Mouse (Mus musculus) cerebellum, adult 18-20 months (tissue): ENCODE measurements at regions not wholly inside any gene's neighbourhood (a gene's known extent, or its start where the extent isn't known, plus 50 kb on each side); places are given as distances from the start of the nearest gene placed in this dataset.

ENCODE experiments used
- DNase-seq, 2 experiments: peaks; one replicate each; pipeline ENCODE4 v3.0.0; 2021

DNA sequence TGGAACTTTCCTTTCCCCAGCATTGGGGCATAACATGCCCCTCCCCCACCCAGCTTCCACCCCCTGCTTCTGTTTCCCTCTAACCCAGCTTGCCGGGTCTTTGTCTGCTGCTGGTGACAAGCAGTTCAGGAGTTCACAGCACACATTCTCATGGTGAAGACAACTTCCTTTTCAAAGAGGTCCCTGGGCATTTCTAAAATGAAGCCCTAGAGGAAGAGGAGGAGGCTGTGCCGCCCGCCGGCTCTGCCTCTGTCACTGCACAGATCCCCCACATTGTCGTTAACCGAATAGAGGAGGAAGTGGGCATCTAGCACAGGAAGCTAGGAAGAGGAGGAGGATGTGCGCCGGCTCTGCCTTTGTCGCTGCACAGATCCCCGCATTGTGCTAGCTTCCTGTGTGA lies 201.4 kb downstream of the Enc1 start:
- no peak for DNase-seq

DNA sequence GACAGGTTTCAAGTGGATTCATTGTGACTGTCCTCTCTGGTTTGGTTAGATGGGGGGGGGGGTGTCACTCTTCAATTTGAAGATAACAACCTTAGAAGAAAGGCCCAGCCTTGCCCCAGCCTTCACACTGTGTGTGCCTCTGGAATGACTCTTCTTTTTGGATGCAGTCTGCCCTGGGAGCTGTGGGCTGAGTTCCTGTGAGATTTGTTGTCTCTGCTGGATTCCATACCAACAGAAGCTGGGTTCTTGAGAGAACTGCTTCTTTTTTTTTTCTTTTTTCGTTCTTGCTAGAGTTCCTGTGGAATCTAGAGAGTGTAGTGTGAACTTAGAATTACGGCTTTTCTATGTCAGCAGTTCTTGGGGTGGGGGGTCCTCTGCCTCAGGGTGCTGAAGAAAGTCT lies 200.9 kb downstream of the Enc1 start:
- DNase-seq: no peak

- no peak for DNase-seq
These were observed 198.5 kb downstream of the Enc1 start for GRCm38 (mm10) chr13:97439216-97439979.

DNA sequence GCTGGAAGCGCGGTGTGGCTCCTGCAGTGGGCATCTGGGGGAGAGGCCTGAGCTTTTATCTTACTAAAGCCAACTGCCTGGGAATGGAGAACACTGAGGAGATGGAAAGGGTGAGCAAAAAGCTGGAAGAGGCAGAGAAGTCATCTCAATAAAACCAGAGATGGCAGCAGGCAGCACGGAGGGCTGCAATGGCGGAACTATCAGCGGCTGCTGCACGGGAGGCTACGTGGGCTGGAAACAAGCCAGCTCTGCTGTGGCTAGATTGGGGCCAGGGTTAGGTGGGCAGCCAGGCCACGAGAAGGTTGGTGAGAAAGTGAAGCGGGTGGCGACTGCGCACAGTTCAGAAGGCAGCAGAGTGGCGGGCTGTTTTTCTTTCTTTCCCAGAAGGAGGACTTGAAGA lies 197.8 kb downstream of the Enc1 start:
- DNase-seq: no peak

DNA sequence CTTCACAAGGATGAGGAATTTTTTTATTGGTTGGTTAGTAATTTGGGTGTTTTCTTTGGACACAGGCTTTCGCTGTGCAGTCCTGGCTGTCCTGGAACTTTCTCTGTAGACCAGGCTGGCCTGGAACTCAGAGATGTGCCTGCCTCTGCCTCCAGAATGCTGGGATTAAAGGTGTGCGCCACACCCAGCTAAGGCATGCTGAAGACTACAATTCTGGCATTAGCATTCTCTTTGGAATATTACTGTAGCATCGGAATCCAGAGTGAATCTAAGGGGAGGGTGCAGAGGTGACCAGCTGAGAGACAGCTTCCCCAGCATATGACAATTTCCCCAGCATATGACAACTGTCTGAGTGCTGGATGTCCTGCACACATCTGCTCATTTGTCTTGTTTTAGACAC lies 197.4 kb downstream of the Enc1 start:
- DNase-seq: no peak

DNA sequence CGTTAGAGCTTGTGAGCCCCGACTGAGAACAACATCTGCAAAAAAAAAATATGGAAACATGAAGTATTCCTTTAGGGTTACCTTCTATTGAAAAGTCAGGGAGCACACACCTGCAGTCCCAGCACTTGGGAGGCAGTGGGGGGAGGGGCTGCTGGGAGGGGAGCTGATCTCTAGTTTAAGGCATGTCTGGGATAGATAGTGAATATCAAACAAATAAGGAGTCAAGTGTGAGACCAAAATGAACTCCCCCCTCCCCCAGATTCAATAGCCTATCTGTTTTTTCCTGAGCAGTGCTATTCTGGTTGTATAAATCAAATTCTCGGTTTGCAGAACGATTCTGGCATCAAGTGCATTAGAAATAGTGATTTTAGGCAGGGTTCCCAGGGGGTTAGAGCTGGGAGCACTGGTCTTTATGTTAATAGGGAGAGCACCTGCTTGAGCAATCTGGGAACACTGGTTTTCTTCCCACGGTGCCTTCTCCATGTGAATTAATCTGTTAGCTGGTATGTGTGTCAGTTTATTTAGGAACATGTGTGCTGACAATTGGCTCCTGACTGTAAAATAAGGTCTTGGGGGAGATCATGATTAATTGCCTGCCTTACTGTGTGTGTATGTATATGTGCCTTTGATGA lies 195.9 kb downstream of the Enc1 start:
- DNase-seq: no peak

DNA sequence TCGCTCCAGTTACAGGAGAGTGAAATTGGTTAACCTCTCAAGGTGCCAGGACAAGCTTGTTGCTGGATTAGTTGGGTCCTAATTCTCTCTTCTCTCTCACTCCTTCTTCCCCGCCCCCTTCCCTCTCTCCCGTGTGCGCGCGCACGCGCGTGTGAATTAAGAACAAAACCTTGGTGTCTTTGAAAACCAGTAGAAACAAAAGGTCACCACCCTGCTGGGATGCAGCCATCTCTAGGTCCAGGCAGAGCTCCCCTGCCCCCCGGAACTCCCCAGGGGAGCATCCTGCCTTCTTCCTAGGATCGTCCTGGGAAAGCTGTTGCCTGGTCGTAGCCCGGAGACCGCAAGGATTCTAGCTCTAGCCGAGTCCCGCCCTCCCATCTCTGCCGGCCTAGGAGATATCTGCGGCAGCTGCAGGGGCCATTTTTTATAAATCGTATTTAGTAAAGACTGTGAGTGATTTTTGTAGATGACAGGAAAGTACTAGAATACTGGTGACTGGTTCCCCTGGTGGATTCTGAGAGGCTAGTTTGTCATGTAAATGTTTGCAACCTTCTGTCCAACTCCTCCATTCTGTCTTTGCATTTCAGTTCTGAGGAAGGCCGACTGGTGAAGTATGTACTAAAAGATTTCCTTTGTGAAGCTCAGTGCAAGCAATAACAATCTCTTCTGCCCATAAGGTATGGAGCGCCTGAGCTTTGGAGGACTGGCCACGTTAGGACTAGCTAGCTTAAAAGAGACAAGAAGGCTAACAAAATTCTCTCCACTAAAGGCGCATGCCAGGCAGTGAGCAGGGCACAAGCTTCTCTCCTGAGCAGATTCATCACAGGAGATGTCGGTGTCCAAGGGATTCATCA lies 195.2 kb downstream of the Enc1 start:
- DNase-seq: peak in 1 of 2 experiments; percentile 3

GRCm38 (mm10) chr13:97434961-97435864 lies 194.3 kb downstream of the Enc1 start:
- DNase-seq: no peak

DNA sequence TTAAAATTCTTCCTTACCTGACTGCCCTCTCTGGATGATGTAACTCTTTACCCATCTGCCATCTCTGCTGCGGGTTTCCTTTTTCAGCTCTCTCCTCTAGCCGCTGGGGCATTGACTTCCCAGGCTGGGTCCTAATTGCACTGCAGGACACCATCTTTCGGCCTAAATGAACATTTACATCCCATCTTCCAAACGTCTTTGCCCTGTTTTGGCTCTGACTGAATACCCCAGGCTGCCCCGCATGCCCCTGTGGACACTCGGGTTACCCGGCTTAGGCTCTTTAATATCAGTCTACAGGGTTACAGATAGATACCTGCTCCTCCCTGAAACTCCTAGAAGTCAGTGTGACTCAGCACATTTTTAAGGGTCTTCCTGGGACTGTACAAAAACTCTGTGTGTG lies 193.3 kb downstream of the Enc1 start:
- DNase-seq: no peak

DNA sequence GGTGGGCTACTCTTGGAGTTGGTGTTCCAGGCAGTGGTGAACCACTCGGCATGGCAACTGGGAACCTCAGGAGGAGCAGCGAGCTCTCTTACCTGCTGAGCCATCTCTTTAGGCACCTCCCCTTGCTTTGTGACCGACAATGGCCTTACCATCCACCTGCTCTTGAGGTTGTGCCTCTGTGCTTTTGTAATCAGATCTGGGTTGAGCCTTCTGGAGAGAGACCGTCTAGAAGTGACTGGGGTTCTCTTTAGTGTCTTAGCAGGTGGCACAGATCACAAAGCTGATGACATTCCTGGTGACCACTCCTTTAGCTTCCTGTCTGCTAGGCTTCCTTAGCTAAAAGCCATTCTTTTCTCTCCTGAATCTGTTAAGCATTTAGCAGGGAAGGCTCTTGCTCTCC lies 191.7 kb downstream of the Enc1 start:
- no peak for DNase-seq

DNA sequence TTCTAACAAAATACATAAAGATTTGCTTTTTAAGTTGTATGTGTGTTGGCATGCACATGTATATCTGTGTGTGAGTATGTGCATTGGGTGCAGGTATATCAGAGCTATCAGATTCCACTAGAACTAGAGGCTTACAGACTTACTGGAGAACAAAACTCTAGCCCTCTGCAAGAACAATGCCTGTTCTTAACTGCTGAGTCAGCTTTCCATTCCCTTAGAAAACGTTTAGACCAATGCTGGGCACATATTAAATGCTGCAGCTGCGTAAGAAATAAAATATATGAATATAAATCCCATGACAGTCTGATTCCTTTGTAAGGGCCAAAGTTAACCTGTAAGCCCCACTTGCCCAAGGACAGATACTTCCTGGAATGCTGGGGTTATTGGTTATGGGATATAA lies 190.0 kb downstream of the Enc1 start:
- no peak for DNase-seq

DNA sequence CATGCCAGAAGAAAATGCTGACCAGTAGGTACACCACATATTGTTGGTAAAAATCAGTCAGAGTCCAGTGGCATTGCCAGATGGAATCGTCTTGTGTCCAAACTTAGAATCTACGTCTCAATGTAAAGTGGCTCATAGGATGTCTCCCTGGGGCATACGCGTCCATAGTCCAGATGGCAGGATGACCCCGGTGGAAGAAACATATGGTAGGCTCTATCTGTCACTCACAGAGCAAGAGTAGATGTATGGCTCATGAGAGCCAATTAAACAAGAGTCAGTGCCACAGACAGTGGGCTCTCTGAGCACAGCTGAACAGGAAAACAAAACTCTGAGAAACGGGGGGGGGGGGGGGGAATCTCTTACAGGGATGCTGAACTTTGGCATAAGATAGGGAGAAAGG lies 187.3 kb downstream of the Enc1 start:
- no peak for DNase-seq

DNA sequence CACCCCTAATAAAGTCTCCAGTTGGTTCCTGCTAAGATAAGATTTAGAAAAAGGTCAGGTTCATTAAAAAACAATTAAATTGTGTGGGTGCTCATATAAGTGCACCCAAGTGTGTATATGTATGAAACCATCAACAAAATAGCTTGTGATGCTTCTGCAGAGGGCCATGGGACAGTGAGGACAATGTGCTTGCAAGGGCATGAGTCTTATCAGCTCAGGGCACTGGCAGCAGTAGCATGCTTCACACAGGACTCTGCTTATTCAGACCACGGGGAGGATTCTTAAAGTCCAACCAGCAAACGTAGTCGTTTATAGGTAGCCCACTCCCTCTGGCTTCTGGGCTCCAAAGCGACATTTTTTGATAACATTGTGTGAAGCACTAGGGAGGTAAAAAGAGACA lies 186.6 kb downstream of the Enc1 start:
- no peak for DNase-seq

DNA sequence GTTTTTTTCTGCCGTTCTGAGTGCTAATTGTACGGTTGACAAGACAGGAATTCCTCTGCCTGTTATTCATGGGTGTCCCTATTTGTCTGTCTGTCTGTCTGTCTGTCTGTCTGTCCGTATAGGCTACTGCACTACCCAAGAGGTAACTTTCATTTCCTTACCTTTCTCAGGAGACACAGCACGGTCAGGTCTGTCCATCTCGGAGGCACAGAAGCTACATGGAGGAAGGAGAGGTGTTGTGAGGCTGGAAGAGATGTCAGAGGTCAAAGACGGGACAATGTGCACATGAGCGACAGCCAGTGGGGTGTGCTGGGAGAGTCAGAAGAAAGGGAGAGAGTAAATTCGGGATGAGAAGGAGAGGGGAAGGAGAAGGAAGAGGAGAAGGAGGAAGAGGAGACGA lies 184.8 kb downstream of the Enc1 start:
- no peak for DNase-seq

GRCm38 (mm10) chr13:97423911-97424310 lies 183.0 kb downstream of the Enc1 start:
- no peak for DNase-seq

DNA sequence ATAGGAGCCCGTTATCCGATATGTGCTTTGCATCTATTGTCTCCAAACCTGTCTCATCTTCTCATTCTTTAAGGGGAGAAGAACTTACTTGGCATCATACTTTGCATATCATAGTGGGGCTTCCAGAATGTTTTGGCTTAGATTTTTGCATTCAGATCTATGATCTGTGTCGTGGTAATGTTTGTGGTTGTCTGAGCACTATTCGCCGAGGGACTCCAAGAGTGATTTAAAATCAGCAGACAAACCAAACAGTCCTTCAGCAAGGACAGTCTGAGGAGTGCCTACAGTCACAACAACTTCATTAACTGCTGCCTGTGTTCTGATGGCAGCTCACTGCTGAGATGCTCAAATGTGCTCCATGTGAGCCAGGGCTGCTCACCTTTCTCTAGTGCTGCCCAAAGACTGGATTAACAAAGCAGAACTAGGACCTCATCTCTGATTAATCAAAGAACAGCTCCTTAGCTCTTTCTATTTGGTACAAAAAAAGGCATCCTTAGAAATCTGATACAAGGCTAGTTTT lies 182.5 kb downstream of the Enc1 start:
- no peak for DNase-seq

GRCm38 (mm10) chr13:97422897-97423296 lies 182.0 kb downstream of the Enc1 start:
- no peak for DNase-seq

DNA sequence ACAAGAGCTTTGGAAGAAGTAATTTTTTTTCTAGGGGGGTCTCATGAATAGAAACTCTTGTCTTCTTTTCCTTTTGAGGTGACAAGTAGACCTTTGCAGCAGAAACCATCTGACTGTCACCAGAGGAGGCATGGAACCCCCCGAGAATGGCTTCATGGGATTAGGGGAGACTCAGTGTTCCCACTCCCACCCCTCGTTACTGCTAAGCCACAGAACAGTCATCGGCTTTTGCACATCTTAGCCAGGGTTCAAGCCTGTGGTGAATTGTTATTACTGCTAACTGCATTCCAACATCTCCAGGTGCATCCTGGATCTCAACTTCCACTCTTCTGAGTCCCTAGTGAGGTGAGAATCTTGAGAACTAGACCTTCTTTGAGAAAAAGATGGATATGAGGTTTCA lies 180.9 kb downstream of the Enc1 start:
- DNase-seq: no peak

DNA sequence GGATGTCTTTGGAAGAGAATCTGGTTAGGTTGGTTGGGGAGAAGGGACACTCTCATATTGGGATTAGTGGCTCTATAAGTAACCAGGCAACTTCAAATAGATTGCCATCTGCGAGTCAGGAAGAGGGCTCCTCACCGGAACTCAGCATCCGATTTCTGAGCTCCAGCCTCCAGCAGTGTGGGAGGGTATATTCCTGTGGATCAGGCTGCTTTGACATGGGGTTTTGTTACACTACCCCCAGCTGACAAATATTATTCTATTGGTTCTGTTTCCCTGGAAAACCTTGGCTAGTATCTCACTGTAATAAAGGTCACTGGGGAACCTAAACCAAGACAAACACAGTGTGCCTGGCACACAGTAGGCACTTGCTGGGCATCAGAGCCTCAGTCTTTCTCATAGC lies 179.9 kb downstream of the Enc1 start:
- no peak for DNase-seq

DNA sequence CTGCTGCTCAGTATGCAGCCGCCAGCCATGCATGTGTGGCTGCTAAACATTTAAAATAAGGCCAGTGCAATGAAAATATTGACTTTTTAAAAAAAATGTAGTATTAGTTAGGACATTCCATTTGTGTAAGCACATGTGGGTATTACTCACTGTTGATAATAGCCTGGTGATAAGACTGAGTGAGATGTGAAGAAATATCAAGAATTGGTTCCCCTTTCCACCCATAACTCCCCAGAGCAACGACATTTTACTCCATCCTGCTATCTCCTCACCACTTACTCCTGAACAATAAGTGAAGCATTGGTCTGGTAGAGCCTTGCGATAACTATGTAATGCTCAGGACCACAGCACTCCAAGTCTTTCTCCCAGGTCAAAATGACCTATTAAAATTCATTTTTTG lies 178.2 kb downstream of the Enc1 start:
- no peak for DNase-seq

- DNase-seq: no peak
These were observed 177.8 kb downstream of the Enc1 start for GRCm38 (mm10) chr13:97418681-97419080.

DNA sequence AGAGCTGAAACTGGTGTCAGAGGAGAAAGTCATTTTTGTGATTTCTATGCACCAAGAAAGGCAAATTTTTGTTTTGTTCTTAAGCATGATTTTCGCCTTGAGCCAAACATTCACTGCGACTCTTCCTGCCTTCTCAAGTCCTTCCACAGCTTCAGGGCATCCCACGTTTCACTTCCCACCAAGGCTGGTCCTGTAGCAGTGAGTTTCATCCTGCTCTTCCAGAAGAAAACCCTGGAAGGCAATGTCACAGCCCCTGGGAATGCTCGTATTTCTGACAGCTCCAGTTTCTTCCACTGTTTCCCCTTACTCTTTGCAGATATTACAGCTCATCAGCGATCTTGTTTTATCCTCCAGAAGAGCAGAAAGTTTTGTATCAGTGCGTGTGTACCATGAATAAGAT lies 177.2 kb downstream of the Enc1 start:
- DNase-seq: no peak
